Mouse (Mus musculus) retina, postnatal 1 day (tissue): ENCODE results near the gene Rnf135.
"Not testable (repeated sequence)": the region's sequence is repeated elsewhere in the genome, so short reads cannot be mapped to it uniquely, and the experiment has no call there.

Experiments used
- DNase-seq: peaks from one replicate; pipeline ENCODE4 v3.0.0-alpha.2; 2012

Rnf135 gene

DNA sequence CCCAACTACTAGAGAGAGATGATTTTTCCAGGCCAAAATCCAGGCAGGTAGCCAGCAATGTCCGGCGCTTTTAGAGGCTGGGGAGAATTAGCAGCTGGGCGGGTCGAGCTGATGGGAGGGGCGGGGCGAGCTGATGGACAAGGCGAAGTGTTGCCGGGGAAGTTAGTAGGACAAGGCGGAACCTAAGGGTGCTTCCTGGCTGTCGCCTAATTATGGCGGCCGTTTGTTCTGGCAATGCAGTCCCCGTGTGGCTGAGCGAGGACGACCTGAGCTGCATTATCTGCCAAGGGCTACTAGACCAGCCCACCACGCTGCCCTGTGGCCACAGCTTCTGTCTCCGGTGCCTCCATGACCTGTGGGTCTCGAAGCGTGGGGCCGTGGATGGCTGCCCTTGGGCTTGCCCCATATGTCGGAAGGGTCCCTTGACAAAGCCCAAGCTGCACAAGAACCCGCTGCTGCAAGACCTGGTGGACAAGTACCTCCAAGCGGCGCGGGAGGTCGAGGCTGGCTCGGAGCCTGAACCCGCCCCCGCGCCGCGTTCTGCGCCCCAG, at the start of gene Rnf135:
Gene Rnf135 (plus strand): TSS at position 147 of the 551 bp plus-strand sequence.
- DNase-seq = peak; percentile 87

- no peak for DNase-seq
Observed at GRCm38 (mm10) chr11:80134744-80135143, 48.9 kb upstream of the Rnf135 start.

GRCm38 (mm10) chr11:80135954-80136683, 47.5 kb upstream of the Rnf135 start:
- no peak for DNase-seq

DNA sequence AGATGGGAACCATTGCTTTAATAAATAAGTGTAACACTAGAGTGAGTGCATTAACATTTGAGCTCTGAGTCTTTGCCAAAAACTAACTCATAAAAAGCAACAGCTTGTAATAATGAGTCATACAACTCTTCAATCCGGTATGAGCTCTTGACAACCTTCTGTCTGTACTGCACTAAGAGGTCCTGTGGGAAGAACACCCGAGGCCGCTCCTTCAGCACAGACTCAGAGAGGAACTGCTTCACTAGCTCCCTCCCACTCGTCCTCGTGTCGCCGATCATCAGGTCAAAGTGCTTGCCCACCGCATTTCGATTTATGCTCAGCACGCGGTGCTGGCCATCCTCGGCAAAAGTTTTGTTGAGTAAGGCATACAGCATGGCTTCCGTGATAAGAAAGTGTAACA, 46.9 kb upstream of the Rnf135 start:
- DNase-seq = no peak

- DNase-seq = no peak
Observed at GRCm38 (mm10) chr11:80137773-80138172, 45.9 kb upstream of the Rnf135 start.

- peak; percentile 95 for DNase-seq
Observed at GRCm38 (mm10) chr11:80141825-80142521, 41.7 kb upstream of the Rnf135 start, which contains the start of gene Tefm. Gene Tefm, minus strand, starts transcription at chr11:80142175.

DNA sequence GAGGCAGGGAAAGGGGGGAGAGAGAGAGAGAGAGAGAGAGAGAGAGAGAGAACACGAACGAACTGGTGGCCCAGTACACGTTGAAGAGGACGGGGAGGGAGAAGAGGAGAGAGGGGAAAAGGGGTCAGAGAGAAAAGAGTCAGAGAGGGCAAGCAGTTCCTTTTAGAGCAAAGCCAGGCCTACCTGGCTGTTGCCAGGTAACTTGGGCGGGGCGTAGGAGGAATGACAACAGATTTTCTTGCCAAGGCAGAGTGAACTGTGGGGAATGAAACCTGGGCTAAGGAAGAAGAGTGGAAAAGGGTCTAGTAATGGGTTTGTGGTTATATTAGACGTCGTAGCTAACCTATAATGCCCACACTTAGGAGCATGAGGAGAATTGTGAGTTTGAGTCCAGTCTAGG, 40.8 kb upstream of the Rnf135 start:
- no peak for DNase-seq

- peak; percentile 15 for DNase-seq
Observed at GRCm38 (mm10) chr11:80145787-80146275, 37.8 kb upstream of the Rnf135 start.

- DNase-seq = no peak
Observed at GRCm38 (mm10) chr11:80147748-80148147, 35.9 kb upstream of the Rnf135 start.

- DNase-seq = peak; percentile 17
Observed at GRCm38 (mm10) chr11:80148313-80148712, 35.3 kb upstream of the Rnf135 start.

- DNase-seq = not testable (repeated sequence)
Observed at GRCm38 (mm10) chr11:80148974-80149373, 34.7 kb upstream of the Rnf135 start.

DNA sequence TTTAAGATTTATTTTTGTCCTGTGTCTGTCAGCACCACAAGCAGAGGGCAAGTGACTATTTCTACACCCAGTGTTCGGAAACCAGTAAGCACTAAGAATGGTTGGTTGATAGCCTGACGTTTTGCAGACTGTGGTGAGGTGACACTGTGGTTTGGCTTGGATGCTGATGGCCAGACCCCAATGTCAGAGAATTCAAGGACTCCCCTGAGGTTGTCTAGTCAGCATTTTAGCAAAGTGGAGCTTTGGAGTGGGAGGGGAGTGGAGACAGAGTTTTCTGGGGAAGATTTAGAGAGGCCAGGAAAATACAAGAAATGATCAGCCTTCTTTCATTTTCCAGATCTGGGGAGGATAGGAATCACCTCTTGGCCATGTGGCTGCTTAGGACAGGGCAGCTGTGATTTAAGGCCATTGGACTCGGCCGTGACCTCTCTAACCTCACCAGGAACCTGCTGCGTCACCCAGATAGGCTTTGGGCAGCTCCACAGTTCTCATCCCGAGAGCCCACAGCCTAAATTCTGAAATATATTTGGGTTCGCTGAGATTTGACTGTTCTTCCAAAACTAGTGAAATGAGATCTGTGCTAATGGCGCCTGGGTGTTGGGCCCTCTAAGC, 34.1 kb upstream of the Rnf135 start:
- DNase-seq = no peak

DNA sequence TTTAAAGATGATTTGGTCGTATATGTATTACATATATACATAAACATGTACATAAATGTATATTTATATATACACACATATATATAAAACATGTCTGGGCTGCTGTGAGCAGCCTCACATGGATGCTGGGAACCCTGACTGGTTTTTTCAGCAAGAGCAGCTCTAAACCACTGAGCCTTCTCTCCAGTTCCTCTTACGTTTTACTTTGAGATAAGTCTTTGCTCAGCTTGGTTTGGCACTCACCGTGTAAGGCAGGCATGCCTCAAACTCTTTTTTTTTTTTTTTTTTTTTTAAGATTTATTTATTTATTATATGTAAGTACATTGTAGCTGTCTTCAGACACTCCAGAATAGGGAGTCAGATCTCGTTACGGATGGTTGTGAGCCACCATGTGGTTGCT, 33.1 kb upstream of the Rnf135 start:
- DNase-seq = no peak

DNA sequence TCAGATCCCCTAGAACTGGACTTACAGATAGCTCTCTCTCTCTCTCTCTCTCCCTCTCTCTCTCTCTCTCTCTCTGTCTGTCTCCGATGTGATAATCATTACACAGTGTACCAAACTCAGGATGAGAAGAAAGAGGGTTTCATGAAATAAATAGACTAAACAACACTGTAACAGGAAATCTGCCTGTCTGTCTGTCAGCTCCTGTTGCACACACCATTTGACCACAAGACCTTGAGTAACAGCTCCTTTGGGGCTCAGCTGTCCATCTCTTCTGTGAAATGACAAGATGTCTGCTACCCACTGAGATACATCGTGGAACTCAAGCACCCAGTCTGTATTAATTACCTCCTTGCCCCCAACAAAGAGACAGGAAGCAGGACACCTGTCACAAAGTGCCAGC, 32.1 kb upstream of the Rnf135 start:
- no peak for DNase-seq

GRCm38 (mm10) chr11:80152376-80152775, 31.3 kb upstream of the Rnf135 start:
- DNase-seq = no peak

GRCm38 (mm10) chr11:80153857-80154495, 29.7 kb upstream of the Rnf135 start, which contains the start of gene Adap2:
Gene Adap2, plus strand, starts transcription at chr11:80154105.
- DNase-seq = peak; percentile 86

DNA sequence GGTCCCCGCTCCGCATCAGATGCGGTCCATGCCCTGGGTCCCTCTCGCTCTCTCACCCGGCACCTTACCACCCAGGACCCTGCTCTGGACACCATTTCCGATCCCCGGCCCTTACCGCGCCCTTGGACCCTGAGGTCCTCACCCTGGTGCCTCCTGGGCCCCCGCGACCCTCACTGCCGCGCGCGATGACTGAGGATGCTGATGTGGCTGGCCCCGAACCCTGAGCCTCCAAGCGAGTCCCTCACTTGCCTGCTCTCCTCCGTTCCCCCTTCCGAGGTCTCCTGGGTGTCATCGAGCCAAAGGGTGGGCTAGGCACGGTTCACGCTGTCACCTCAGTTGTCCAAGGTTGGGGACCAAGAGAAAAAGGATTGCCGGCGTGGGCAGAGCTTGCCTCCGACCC, 29.1 kb upstream of the Rnf135 start:
- no peak for DNase-seq

- no peak for DNase-seq
Observed at GRCm38 (mm10) chr11:80155541-80155940, 28.1 kb upstream of the Rnf135 start.

DNA sequence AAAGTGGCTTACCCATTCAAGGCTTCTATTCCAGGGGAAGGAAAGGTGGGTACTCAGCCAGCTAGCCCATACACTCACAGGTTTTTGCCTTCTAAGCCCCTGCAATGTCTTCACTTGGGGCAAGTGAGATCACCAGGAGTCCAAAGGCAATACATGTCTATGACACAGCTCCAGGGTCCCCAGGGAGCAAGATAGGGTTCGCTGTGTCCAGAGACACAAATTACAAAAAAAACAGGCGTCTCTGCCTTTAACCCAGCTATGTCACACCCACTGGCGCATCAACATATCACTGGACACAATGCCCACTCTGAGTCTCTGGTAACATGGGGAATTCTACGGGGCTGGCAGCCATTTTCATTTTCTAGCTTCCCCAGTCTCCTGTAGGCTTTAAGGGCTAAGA, 27.7 kb upstream of the Rnf135 start:
- DNase-seq = no peak

DNA sequence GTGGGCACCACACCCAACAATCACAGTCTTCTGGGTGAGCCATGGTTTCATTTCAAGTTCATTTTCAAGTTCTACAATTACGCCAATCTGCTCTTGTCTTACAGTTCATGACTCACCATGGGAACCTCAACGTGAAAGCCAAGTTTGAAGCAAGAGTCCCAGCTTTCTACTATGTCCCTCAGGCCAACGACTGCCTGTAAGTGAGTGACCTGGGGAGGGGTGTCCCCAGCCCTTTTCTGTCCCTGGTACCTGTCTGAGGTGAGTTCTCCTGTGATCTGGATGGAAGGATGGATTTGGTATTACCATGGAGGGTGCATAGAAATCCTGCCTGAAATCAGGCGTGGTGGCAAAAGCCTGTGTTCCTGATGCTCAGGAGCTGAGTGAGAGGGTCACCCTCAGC, 26.8 kb upstream of the Rnf135 start:
- DNase-seq = no peak

GRCm38 (mm10) chr11:80159018-80159417, 24.6 kb upstream of the Rnf135 start:
- no peak for DNase-seq

DNA sequence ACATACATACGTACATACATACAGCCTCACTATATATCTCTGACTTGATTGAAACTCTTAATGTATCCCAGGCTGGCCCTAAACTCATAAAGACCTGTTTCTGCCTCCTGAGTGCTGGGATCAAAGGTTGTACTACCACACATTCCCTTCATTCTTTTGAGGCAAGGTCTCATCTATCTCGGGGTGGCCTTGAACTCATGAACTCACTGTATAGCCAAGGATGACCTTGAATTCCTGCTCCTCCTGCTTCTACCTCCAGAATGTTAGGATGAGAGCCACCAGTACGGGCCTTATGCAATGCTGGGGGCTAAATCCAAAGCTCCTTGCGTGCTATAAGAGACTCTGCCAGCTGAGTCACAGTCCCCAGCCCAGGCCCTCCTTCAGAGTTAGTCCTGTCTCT, 22.6 kb upstream of the Rnf135 start:
- DNase-seq = no peak
